Mouse (Mus musculus): ENCODE results near the gene Ephb4. TPM values are rescaled to one million over a fixed set of nuclear protein-coding genes. Genes with fewer than 3 reads are reported as not detected.
A peak's percentile ranks its signal among the peaks of the same experiment; 100 is the strongest.

Gene Ephb4
- polyA plus RNA-seq (2014; fragmentation: Nextera tagmentation; extraction: Ambion mirVana): 19.0 and 20.8 TPM in 2 replicates

GRCm38 (mm10) chr5:137349384-137350204 is at the start of gene Ephb4:
Gene Ephb4, plus strand, starts transcription at chr5:137350109.
- peak within 1 kb of the TSS; percentile 90 for H3K4me2 ChIP-seq
- H3K27me3 ChIP-seq (ENCODE audit: control insufficient read depth, insufficient read depth, low read length): no peaks in the 10 kb centered on the region
- under 1% methylated on average over 32 of the region's 32 CpGs for WGBS
- peak within 1 kb of the TSS; percentile 83 for H3K27ac ChIP-seq (ENCODE audit: low read depth, low read length)
- DNase-seq (ENCODE audit: low spot score, missing footprints) (peak; percentile 98), ATAC-seq (ENCODE audit: low FRiP score) (peak; percentile 94)
- H3K9me3 ChIP-seq (ENCODE audit: control insufficient read depth, low read length): no peaks in the 10 kb centered on the region
- peaks cover 9% of the 10 kb centered on the region for H3K36me3 ChIP-seq (ENCODE audit: control insufficient read depth, insufficient read depth, low read length)
- peak within 1 kb of the TSS; percentile 89 for H3K4me3 ChIP-seq (ENCODE audit: low read depth, low read length)
- peak within 1 kb of the TSS; percentile 96 for H3K9ac ChIP-seq (ENCODE audit: low read length)
- H3K4me1 ChIP-seq (ENCODE audit: control insufficient read depth, insufficient read depth, low read length): peaks cover 37% of the 10 kb centered on the region

- 0 out of 2 replicates have a peak, but pooled peaks have one; percentile 46 for ATAC-seq (ENCODE audit: low FRiP score)
- WGBS: 80% methylated on average over 21 of the region's 21 CpGs
- Histone ChIP-seq H3K9me3 (ENCODE audit: control insufficient read depth, low read length) (no peaks in the 10 kb centered on the region), H3K27ac (ENCODE audit: low read depth, low read length) (no peak overlapping the region), H3K4me3 (ENCODE audit: low read depth, low read length) (no peak overlapping the region), H3K36me3 (ENCODE audit: control insufficient read depth, insufficient read depth, low read length) (peaks cover 54% of the 10 kb centered on the region), H3K4me2 (no peak overlapping the region), H3K9ac (ENCODE audit: low read length) (no peak overlapping the region), H3K4me1 (ENCODE audit: control insufficient read depth, insufficient read depth, low read length) (peaks cover 15% of the 10 kb centered on the region), H3K27me3 (ENCODE audit: control insufficient read depth, insufficient read depth, low read length) (no peaks in the 10 kb centered on the region)
- DNase-seq (ENCODE audit: low spot score, missing footprints): no peak
Observed at GRCm38 (mm10) chr5:137301253-137301652, 48.7 kb upstream of the Ephb4 start.

GRCm38 (mm10) chr5:137303609-137304008 is 46.3 kb upstream of the Ephb4 start:
- Histone ChIP-seq H3K4me2 (no peak overlapping the region), H3K9me3 (ENCODE audit: control insufficient read depth, low read length) (0 out of 2 replicates have a peak, but pooled peaks cover under 1% of the 10 kb centered on the region), H3K27me3 (ENCODE audit: control insufficient read depth, insufficient read depth, low read length) (no peaks in the 10 kb centered on the region), H3K9ac (ENCODE audit: low read length) (no peak overlapping the region), H3K36me3 (ENCODE audit: control insufficient read depth, insufficient read depth, low read length) (peaks cover 34% of the 10 kb centered on the region), H3K27ac (ENCODE audit: low read depth, low read length) (no peak overlapping the region), H3K4me3 (ENCODE audit: low read depth, low read length) (no peak overlapping the region), H3K4me1 (ENCODE audit: control insufficient read depth, insufficient read depth, low read length) (peaks cover 21% of the 10 kb centered on the region)
- WGBS: 86% methylated on average over 4 of the region's 4 CpGs
- DNase-seq (ENCODE audit: low spot score, missing footprints): peak; percentile 49
- ATAC-seq (ENCODE audit: low FRiP score): no peak

- Histone ChIP-seq H3K4me3 (ENCODE audit: low read depth, low read length) (no peak overlapping the region), H3K27me3 (ENCODE audit: control insufficient read depth, insufficient read depth, low read length) (no peaks in the 10 kb centered on the region), H3K36me3 (ENCODE audit: control insufficient read depth, insufficient read depth, low read length) (peaks cover 34% of the 10 kb centered on the region), H3K9ac (ENCODE audit: low read length) (no peak overlapping the region), H3K4me2 (no peak overlapping the region), H3K27ac (ENCODE audit: low read depth, low read length) (no peak overlapping the region), H3K4me1 (ENCODE audit: control insufficient read depth, insufficient read depth, low read length) (peaks cover 21% of the 10 kb centered on the region), H3K9me3 (ENCODE audit: control insufficient read depth, low read length) (0 out of 2 replicates have a peak, but pooled peaks cover 2% of the 10 kb centered on the region)
- ATAC-seq (ENCODE audit: low FRiP score) (no peak), DNase-seq (ENCODE audit: low spot score, missing footprints) (peak; percentile 53)
- WGBS: 91% methylated on average over 3 of the region's 3 CpGs
Observed at GRCm38 (mm10) chr5:137304165-137304564, 45.7 kb upstream of the Ephb4 start.

- peaks cover 38% of the 10 kb centered on the region for H3K36me3 ChIP-seq (ENCODE audit: control insufficient read depth, insufficient read depth, low read length)
- H3K4me1 ChIP-seq (ENCODE audit: control insufficient read depth, insufficient read depth, low read length): peaks cover 21% of the 10 kb centered on the region
- no peak overlapping the region for H3K9ac ChIP-seq (ENCODE audit: low read length)
- H3K4me3 ChIP-seq (ENCODE audit: low read depth, low read length): no peak overlapping the region
- H3K4me2 ChIP-seq: no peak overlapping the region
- H3K9me3 ChIP-seq (ENCODE audit: control insufficient read depth, low read length): 0 out of 2 replicates have a peak, but pooled peaks cover 2% of the 10 kb centered on the region
- no peak for ATAC-seq (ENCODE audit: low FRiP score)
- DNase-seq (ENCODE audit: low spot score, missing footprints): no peak
- WGBS: 84% methylated on average over 4 of the region's 4 CpGs
- no peak overlapping the region for H3K27ac ChIP-seq (ENCODE audit: low read depth, low read length)
- H3K27me3 ChIP-seq (ENCODE audit: control insufficient read depth, insufficient read depth, low read length): no peaks in the 10 kb centered on the region
Observed at GRCm38 (mm10) chr5:137304816-137305215, 45.1 kb upstream of the Ephb4 start.

- Histone ChIP-seq H3K27ac (ENCODE audit: low read depth, low read length) (no peak overlapping the region), H3K4me2 (peak overlapping the region; percentile 75), H3K36me3 (ENCODE audit: control insufficient read depth, insufficient read depth, low read length) (peaks cover 33% of the 10 kb centered on the region), H3K9me3 (ENCODE audit: control insufficient read depth, low read length) (0 out of 2 replicates have a peak, but pooled peaks cover 2% of the 10 kb centered on the region), H3K4me3 (ENCODE audit: low read depth, low read length) (peak overlapping the region; percentile 74), H3K4me1 (ENCODE audit: control insufficient read depth, insufficient read depth, low read length) (peaks cover 21% of the 10 kb centered on the region), H3K27me3 (ENCODE audit: control insufficient read depth, insufficient read depth, low read length) (no peaks in the 10 kb centered on the region), H3K9ac (ENCODE audit: low read length) (peak overlapping the region; percentile 94)
- DNase-seq (ENCODE audit: low spot score, missing footprints) (no peak), ATAC-seq (ENCODE audit: low FRiP score) (no peak)
- 81% methylated on average over 3 of the region's 3 CpGs for WGBS
Observed at GRCm38 (mm10) chr5:137305822-137306221, 44.1 kb upstream of the Ephb4 start.

GRCm38 (mm10) chr5:137306439-137307005 is 43.4 kb upstream of the Ephb4 start:
- no peak for DNase-seq (ENCODE audit: low spot score, missing footprints)
- 20% methylated on average over 12 of the region's 12 CpGs for WGBS
- peaks cover 28% of the 10 kb centered on the region for H3K36me3 ChIP-seq (ENCODE audit: control insufficient read depth, insufficient read depth, low read length)
- peak overlapping the region; percentile 95; the same call in 1 of the 2 replicates for H3K27ac ChIP-seq (ENCODE audit: low read depth, low read length)
- ATAC-seq (ENCODE audit: low FRiP score): no peak
- H3K9me3 ChIP-seq (ENCODE audit: control insufficient read depth, low read length): 0 out of 2 replicates have a peak, but pooled peaks cover 2% of the 10 kb centered on the region
- peak overlapping the region; percentile 74 for H3K4me3 ChIP-seq (ENCODE audit: low read depth, low read length)
- H3K9ac ChIP-seq (ENCODE audit: low read length): peak overlapping the region; percentile 94
- H3K4me2 ChIP-seq: peak overlapping the region; percentile 75
- H3K27me3 ChIP-seq (ENCODE audit: control insufficient read depth, insufficient read depth, low read length): no peaks in the 10 kb centered on the region
- H3K4me1 ChIP-seq (ENCODE audit: control insufficient read depth, insufficient read depth, low read length): peaks cover 21% of the 10 kb centered on the region

DNA sequence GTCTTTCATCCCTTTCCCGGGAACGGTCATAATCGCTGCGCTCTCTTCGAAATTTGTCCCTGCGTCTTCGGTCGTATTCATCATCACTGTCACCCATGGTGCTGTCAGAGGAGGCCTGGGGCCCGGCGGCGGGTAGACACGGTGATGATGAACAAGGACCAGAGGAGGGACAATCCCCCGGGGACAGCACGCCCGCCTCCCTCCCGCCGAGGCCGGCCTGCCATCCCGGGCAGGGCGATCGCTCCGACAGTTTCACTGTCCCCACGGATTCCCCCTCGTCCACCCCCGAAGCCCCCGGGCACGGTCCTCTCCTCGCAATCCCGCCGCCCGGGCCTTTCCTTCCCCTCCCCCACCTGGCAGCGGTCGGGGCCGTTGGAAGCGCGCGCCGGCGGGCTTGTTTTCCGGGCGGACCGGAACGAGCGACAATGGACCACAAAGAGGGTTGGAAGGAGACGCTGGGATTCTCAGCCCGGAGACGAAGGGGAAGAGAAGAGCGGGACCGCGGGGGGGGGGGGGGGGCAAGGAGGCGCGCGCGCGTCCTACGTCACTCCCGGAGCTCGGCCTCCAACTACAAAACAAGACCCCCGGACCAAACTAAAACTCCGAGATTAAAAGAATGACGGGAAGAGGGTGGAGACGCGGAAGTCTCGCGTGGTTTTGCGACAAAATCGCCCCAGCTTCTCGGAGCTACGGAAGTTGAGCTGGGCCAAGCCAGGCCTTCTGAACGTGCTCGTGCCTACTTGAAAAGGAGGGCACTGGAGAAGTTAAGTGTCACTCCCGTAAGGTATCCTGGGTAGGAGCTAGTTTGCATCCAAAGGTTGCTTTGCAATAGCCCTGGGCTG is 42.6 kb upstream of the Ephb4 start, which contains the start of gene Srrt:
Gene Srrt, minus strand, starts transcription at position 604 of the 842 bp plus-strand sequence.
- Histone ChIP-seq H3K9me3 (ENCODE audit: control insufficient read depth, low read length) (0 out of 2 replicates have a peak, but pooled peaks cover 2% of the 10 kb centered on the region), H3K4me2 (peak within 1 kb of the TSS; percentile 75), H3K36me3 (ENCODE audit: control insufficient read depth, insufficient read depth, low read length) (peaks cover 21% of the 10 kb centered on the region), H3K27ac (ENCODE audit: low read depth, low read length) (peak within 1 kb of the TSS; percentile 95), H3K27me3 (ENCODE audit: control insufficient read depth, insufficient read depth, low read length) (no peaks in the 10 kb centered on the region), H3K9ac (ENCODE audit: low read length) (peak within 1 kb of the TSS; percentile 94), H3K4me1 (ENCODE audit: control insufficient read depth, insufficient read depth, low read length) (peaks cover 21% of the 10 kb centered on the region), H3K4me3 (ENCODE audit: low read depth, low read length) (peak within 1 kb of the TSS; percentile 74)
- WGBS: under 1% methylated on average over 56 of the region's 72 CpGs
- peak; percentile 99 for DNase-seq (ENCODE audit: low spot score, missing footprints)
- peak; percentile 85 for ATAC-seq (ENCODE audit: low FRiP score)

All from midbrain, embryonic 11.5 days (tissue).